Mouse (Mus musculus) neutrophil, adult 5-6 weeks (primary cell): ENCODE data around the gene Perm1. TPM values are rescaled to one million over a fixed set of nuclear protein-coding genes. Genes with fewer than 3 reads are reported as not detected.
A peak's percentile ranks its signal among the peaks of the same experiment; 100 is the strongest.

Experiments
- ATAC-seq: fragments of 151-379, 151-347 bp; 2 replicates; pipeline ENCODE4 v1.8.0; 2017; ENCODE audit warnings: mild to moderate bottlenecking, moderate TSS enrichment; ENCODE audit not compliant: insufficient number of reproducible peaks, poor library complexity, low FRiP score, severe bottlenecking; ENCODE audit errors: extremely low read depth
- total RNA-seq: library from RNA; stranded (forward); fragments of 200-1000 nt; gene quantifications from 2 replicates; pipeline ENCODE4 v1.2.3, GENCODE M21; 2017

The Perm1 gene
- total RNA-seq, 1 experiment from 2014 or later, result 1.4 TPM

- 0 out of 2 replicates have a peak, but pooled peaks have one; percentile 4 for ATAC-seq
Measured at GRCm38 (mm10) chr4:156234701-156235213, 19.1 kb downstream of the Perm1 start, which contains the start of gene Plekhn1. Plekhn1 (minus strand) TSS chr4:156234857.

DNA sequence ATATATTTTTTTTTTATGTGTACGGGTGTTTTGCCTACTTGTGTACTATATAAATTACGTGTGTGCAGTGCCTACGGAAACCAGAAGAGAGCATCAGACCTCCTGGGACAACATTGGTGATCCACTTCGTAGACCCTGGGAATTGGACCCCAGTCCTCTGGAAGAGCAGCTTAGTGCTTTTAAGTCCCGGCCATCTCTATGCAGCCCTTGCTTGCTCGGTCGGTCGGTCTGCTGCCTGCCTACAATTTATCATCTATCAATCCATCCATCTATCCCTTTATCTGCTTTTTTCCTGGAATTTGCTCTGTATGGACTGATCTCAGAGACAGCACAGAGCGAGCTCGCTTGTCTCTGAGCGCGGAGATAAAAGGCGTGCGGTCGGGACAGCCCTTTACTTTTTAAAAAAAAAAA lies 19.7 kb downstream of the Perm1 start:
- ATAC-seq, result no peak

- peak; percentile 77 for ATAC-seq
Measured at GRCm38 (mm10) chr4:156235808-156236533, 20.3 kb downstream of the Perm1 start, which contains the start of gene Noc2l. Noc2l (plus strand) TSS chr4:156236010.

GRCm38 (mm10) chr4:156236651-156237447 lies 21.2 kb downstream of the Perm1 start:
- no peak for ATAC-seq

- ATAC-seq, result no peak
Measured at GRCm38 (mm10) chr4:156249567-156249966, 33.9 kb downstream of the Perm1 start.

GRCm38 (mm10) chr4:156251081-156251480 lies 35.4 kb downstream of the Perm1 start:
- no peak for ATAC-seq

GRCm38 (mm10) chr4:156252140-156252539 lies 36.5 kb downstream of the Perm1 start:
- no peak for ATAC-seq

DNA sequence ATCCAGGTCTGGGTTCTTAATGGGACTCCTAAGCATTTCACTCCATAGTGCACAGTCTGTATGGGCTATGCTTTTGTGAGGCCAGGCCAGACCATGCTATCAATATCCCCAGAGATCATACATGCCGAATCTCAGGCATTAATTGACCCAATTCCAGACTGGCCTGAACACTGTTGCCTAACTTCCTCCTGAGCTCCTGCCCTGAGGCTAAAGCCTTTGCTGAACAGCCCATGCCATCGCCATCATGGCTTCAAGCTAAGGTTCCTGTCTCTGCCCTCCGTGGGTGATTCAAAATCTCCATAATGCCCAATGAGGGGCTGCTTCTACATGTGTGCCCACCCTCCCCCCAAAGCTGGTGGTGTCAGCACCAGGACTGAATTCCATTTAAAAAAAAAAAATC lies 37.0 kb downstream of the Perm1 start:
- no peak for ATAC-seq

- no peak for ATAC-seq
Measured at GRCm38 (mm10) chr4:156253043-156253442, 37.4 kb downstream of the Perm1 start.

DNA sequence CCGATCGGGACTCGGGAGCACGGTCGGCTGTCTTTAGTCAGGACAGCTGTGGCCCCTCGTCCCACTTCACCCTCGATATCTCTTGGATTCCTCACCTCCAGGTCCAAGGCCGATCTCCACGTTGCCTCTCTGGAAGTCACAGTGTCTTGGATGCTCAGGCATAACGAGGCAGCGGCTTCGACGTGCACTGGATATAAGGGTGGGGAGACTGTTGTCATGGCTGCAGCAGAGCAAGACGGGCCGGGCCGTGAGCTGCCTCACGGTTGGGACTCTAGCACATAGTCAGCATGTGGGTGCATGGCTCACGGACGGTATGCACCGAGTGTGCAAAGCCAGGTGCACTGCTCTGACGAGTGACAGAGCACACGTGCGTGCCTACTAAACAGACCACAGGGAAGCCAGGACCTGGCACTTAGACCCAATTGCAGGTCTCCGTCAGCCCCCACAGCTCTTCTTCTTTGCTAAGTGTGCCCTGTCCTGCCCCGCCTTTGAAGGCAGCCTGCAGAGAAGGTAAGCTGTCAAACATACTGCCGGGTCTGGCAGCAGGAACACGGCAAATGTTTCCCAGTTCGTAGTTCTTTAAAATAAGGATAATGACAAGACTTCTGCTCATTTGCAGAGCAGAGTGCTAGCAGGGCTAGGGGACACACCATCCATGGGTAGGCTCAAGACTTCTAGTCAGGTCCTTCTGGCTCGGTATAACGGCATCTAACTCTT lies 38.9 kb downstream of the Perm1 start:
- no peak for ATAC-seq

- ATAC-seq, result peak; percentile 52
Measured at GRCm38 (mm10) chr4:156255078-156255839, 39.6 kb downstream of the Perm1 start, which contains the start of gene Samd11. Samd11 (minus strand) TSS chr4:156255657.

Other genes starting within 250 kb of the Perm1 start
- 2.9 and 3.7 TPM in 2 replicates for gene B3galt6, start 223.2 kb upstream of the Perm1 start, total RNA-seq
- gene Sdf4, start 223.0 kb upstream of the Perm1 start, total RNA-seq, result 213 and 229 TPM in 2 replicates
- 2.6 and 7.6 TPM in 2 replicates for gene Tnfrsf4, start 202.0 kb upstream of the Perm1 start, total RNA-seq
- gene Tnfrsf18, start 189.7 kb upstream of the Perm1 start, total RNA-seq, result 18.5 and 22.1 TPM in 2 replicates
- not detected in 2 replicates for gene Ttll10, start 156.5 kb upstream of the Perm1 start, total RNA-seq
- 32.6 and 33.3 TPM in 2 replicates for gene 9430015G10Rik, start 105.9 kb upstream of the Perm1 start, total RNA-seq
- gene Rnf223, start 85.4 kb upstream of the Perm1 start, total RNA-seq, result 0.25 and 0.58 TPM in 2 replicates
- gene Agrn, start 18.4 kb upstream of the Perm1 start, total RNA-seq, result 7.9 and 9.8 TPM in 2 replicates
- gene Isg15, start 15.1 kb upstream of the Perm1 start, total RNA-seq, result 30.3 and 40.1 TPM in 2 replicates
- 17.6 and 20.4 TPM in 2 replicates for gene AW011738, start 12.6 kb upstream of the Perm1 start, total RNA-seq
- gene Plekhn1, start 19.0 kb downstream of the Perm1 start, total RNA-seq, result 22.8 and 23.6 TPM in 2 replicates
- 58.7 and 59.8 TPM in 2 replicates for gene Noc2l, start 20.1 kb downstream of the Perm1 start, total RNA-seq
- gene Samd11, start 39.8 kb downstream of the Perm1 start, total RNA-seq, result 0.37 TPM in 1 of 2 replicates, not detected in the other
- gene Vmn2r-ps159, start 115.2 kb downstream of the Perm1 start, total RNA-seq, result not detected in 2 replicates